Mouse (Mus musculus): Measurements from ENCODE around the gene Pitpnc1.

- TF ChIP-seq CTCF (IDR thresholded peaks at IDR 0.05; ENCODE audit: insufficient read depth, low read depth, low read length): no peak
- no peak for TF ChIP-seq POLR2A (IDR thresholded peaks at IDR 0.05; ENCODE audit: insufficient read depth, low read depth, low read length)
These were observed 170.9 kb downstream of the Pitpnc1 start for GRCm38 (mm10) chr11:107299511-107300120.
